Mouse (Mus musculus) E14TG2a.4 (cell line): ENCODE results near the gene Ermp1.

Experiments
- CTCF ChIP-seq: conservative IDR thresholded peaks from 2 replicates; pipeline ENCODE4 v1.5.1; 2014; ENCODE audit warnings: low read length
- NANOG ChIP-seq: IDR thresholded peaks from 2 replicates; pipeline ENCODE4 v1.6.1; 2014; ENCODE audit warnings: borderline replicate concordance, low read length, mixed read lengths
- POU5F1 ChIP-seq: IDR thresholded peaks from 2 replicates; pipeline ENCODE4 v1.6.1; 2014; ENCODE audit warnings: low read length, borderline replicate concordance

GRCm38 (mm10) chr19:29668135-29668534, 19.9 kb upstream of the Ermp1 start:
- no peak for TF ChIP-seq CTCF
- TF ChIP-seq NANOG, result no peak
- TF ChIP-seq POU5F1, result no peak
